Mouse (Mus musculus): Measurements from ENCODE around the gene T. TPM values are rescaled to one million over a fixed set of nuclear protein-coding genes. Genes with fewer than 3 reads are reported as not detected.

Gene T
- polyA plus RNA-seq, 1 experiment from 2014 or later: 0.45 TPM

- no peak for ATAC-seq
- H3K36me3 ChIP-seq: no peaks in the 10 kb centered on the region
- no peak overlapping the region for H3K4me3 ChIP-seq (replicated peaks)
- H3K4me1 ChIP-seq (replicated peaks): no peaks in the 10 kb centered on the region
- no peaks in the 10 kb centered on the region for H3K9me3 ChIP-seq
- 47% methylated on average over 3 of the region's 3 CpGs for WGBS
- H3K4me2 ChIP-seq (replicated peaks): no peak overlapping the region
- H3K27ac ChIP-seq: no peak overlapping the region
- H3K27me3 ChIP-seq (replicated peaks): peaks cover 5% of the 10 kb centered on the region; the same call in 1 of the 2 replicates
- no peak overlapping the region for H3K9ac ChIP-seq
Measured at GRCm38 (mm10) chr17:8444062-8444461, 9.8 kb downstream of the T start.

GRCm38 (mm10) chr17:8447676-8448192 is 13.5 kb downstream of the T start:
- WGBS: 24% methylated on average over 9 of the region's 9 CpGs
- no peak overlapping the region for H3K4me3 ChIP-seq (replicated peaks)
- no peaks in the 10 kb centered on the region for H3K9me3 ChIP-seq
- H3K9ac ChIP-seq: no peak overlapping the region
- no peaks in the 10 kb centered on the region; the same call in 1 of the 2 replicates for H3K27me3 ChIP-seq (replicated peaks)
- H3K4me2 ChIP-seq (replicated peaks): no peak overlapping the region
- H3K27ac ChIP-seq: no peak overlapping the region
- no peaks in the 10 kb centered on the region for H3K4me1 ChIP-seq (replicated peaks)
- H3K36me3 ChIP-seq: no peaks in the 10 kb centered on the region
- no peak for ATAC-seq

GRCm38 (mm10) chr17:8448324-8448723 is 14.1 kb downstream of the T start:
- Histone ChIP-seq H3K36me3 (no peaks in the 10 kb centered on the region), H3K4me2 (replicated peaks) (no peak overlapping the region), H3K9ac (no peak overlapping the region), H3K27ac (no peak overlapping the region), H3K4me3 (replicated peaks) (no peak overlapping the region), H3K9me3 (no peaks in the 10 kb centered on the region), H3K27me3 (replicated peaks) (no peaks in the 10 kb centered on the region; the same call in 1 of the 2 replicates), H3K4me1 (replicated peaks) (no peaks in the 10 kb centered on the region)
- no peak for ATAC-seq
- WGBS: 72% methylated on average over 3 of the region's 3 CpGs

GRCm38 (mm10) chr17:8455196-8455595 is 21.0 kb downstream of the T start:
- no peak overlapping the region for H3K9ac ChIP-seq
- no peak overlapping the region for H3K27ac ChIP-seq
- H3K4me2 ChIP-seq (replicated peaks): no peak overlapping the region
- H3K4me1 ChIP-seq (replicated peaks): no peaks in the 10 kb centered on the region
- no peaks in the 10 kb centered on the region for H3K36me3 ChIP-seq
- H3K9me3 ChIP-seq: no peaks in the 10 kb centered on the region
- H3K27me3 ChIP-seq (replicated peaks): peaks cover 2% of the 10 kb centered on the region; the same call in 1 of the 2 replicates
- 55% methylated on average over 6 of the region's 6 CpGs for WGBS
- no peak overlapping the region for H3K4me3 ChIP-seq (replicated peaks)
- ATAC-seq: no peak

GRCm38 (mm10) chr17:8455601-8456000 is 21.4 kb downstream of the T start:
- ATAC-seq: no peak
- 65% methylated on average over 7 of the region's 7 CpGs for WGBS
- H3K4me3 ChIP-seq (replicated peaks): no peak overlapping the region

GRCm38 (mm10) chr17:8456856-8457460 is 22.7 kb downstream of the T start:
- 45% methylated on average over 9 of the region's 9 CpGs for WGBS
- Histone ChIP-seq H3K4me1 (replicated peaks) (no peaks in the 10 kb centered on the region), H3K4me2 (replicated peaks) (no peak overlapping the region), H3K9me3 (no peaks in the 10 kb centered on the region), H3K36me3 (no peaks in the 10 kb centered on the region), H3K27ac (no peak overlapping the region), H3K27me3 (replicated peaks) (peaks cover 3% of the 10 kb centered on the region), H3K9ac (no peak overlapping the region), H3K4me3 (replicated peaks) (no peak overlapping the region)
- ATAC-seq: no peak

More at GRCm38 (mm10) chr17:8455601-8456000, 21.4 kb downstream of the T start:
- Histone ChIP-seq H3K4me2 (replicated peaks) (no peak overlapping the region), H3K9ac (no peak overlapping the region), H3K36me3 (no peaks in the 10 kb centered on the region), H3K4me1 (replicated peaks) (no peaks in the 10 kb centered on the region), H3K9me3 (no peaks in the 10 kb centered on the region), H3K27ac (no peak overlapping the region), H3K27me3 (replicated peaks) (peaks cover 3% of the 10 kb centered on the region; the same call in 1 of the 2 replicates)

GRCm38 (mm10) chr17:8461568-8461967 is 27.3 kb downstream of the T start:
- no peak for ATAC-seq
- no peaks in the 10 kb centered on the region for H3K36me3 ChIP-seq
- no peak overlapping the region for H3K4me3 ChIP-seq (replicated peaks)
- 7% methylated on average over 4 of the region's 4 CpGs for WGBS
- peaks cover 12% of the 10 kb centered on the region for H3K27me3 ChIP-seq (replicated peaks)
- no peak overlapping the region for H3K27ac ChIP-seq
- no peak overlapping the region for H3K9ac ChIP-seq
- no peak overlapping the region for H3K4me2 ChIP-seq (replicated peaks)
- no peaks in the 10 kb centered on the region for H3K9me3 ChIP-seq
- H3K4me1 ChIP-seq (replicated peaks): no peaks in the 10 kb centered on the region

- no peaks in the 10 kb centered on the region for H3K9me3 ChIP-seq
- 0 out of 2 replicates have a peak, but pooled peaks cover 2% of the 10 kb centered on the region for H3K4me1 ChIP-seq (replicated peaks)
- 23% methylated on average over 9 of the region's 9 CpGs for WGBS
- peak; percentile 56; the same call in 1 of the 2 replicates for ATAC-seq
- no peak overlapping the region for H3K4me3 ChIP-seq (replicated peaks)
- H3K27me3 ChIP-seq (replicated peaks): peaks cover 22% of the 10 kb centered on the region
- H3K36me3 ChIP-seq: no peaks in the 10 kb centered on the region
- H3K4me2 ChIP-seq (replicated peaks): no peak overlapping the region
- H3K9ac ChIP-seq: no peak overlapping the region
- H3K27ac ChIP-seq: no peak overlapping the region
Measured at GRCm38 (mm10) chr17:8463482-8464128, 29.4 kb downstream of the T start.

GRCm38 (mm10) chr17:8467771-8468170 is 33.5 kb downstream of the T start:
- Histone ChIP-seq H3K4me3 (replicated peaks) (no peak overlapping the region), H3K4me1 (replicated peaks) (0 out of 2 replicates have a peak, but pooled peaks cover 2% of the 10 kb centered on the region), H3K4me2 (replicated peaks) (no peak overlapping the region), H3K9ac (no peak overlapping the region), H3K27me3 (replicated peaks) (peaks cover 25% of the 10 kb centered on the region), H3K9me3 (no peaks in the 10 kb centered on the region), H3K36me3 (no peaks in the 10 kb centered on the region), H3K27ac (no peak overlapping the region)
- WGBS: 80% methylated on average over 3 of the region's 3 CpGs
- ATAC-seq: no peak

- 15% methylated on average over 19 of the region's 19 CpGs for WGBS
- Histone ChIP-seq H3K27ac (no peak overlapping the region), H3K4me2 (replicated peaks) (no peak overlapping the region), H3K36me3 (no peaks in the 10 kb centered on the region), H3K4me1 (replicated peaks) (0 out of 2 replicates have a peak, but pooled peaks cover 2% of the 10 kb centered on the region), H3K9me3 (no peaks in the 10 kb centered on the region), H3K9ac (no peak overlapping the region), H3K27me3 (replicated peaks) (peaks cover 25% of the 10 kb centered on the region), H3K4me3 (replicated peaks) (no peak overlapping the region)
- ATAC-seq: peak; percentile 67
Measured at GRCm38 (mm10) chr17:8468716-8469344, 34.6 kb downstream of the T start.

- no peak overlapping the region for H3K4me2 ChIP-seq (replicated peaks)
- WGBS: 77% methylated on average over 3 of the region's 3 CpGs
- no peaks in the 10 kb centered on the region for H3K36me3 ChIP-seq
- no peak overlapping the region for H3K27ac ChIP-seq
- no peak overlapping the region for H3K9ac ChIP-seq
- no peaks in the 10 kb centered on the region; the same call in 1 of the 2 replicates for H3K27me3 ChIP-seq (replicated peaks)
- H3K4me3 ChIP-seq (replicated peaks): no peak overlapping the region
- H3K4me1 ChIP-seq (replicated peaks): no peaks in the 10 kb centered on the region
- ATAC-seq: no peak
- no peaks in the 10 kb centered on the region for H3K9me3 ChIP-seq
Measured at GRCm38 (mm10) chr17:8478554-8478953, 44.3 kb downstream of the T start.

- 68% methylated on average over 9 of the region's 9 CpGs for WGBS
- Histone ChIP-seq H3K9me3 (no peaks in the 10 kb centered on the region), H3K36me3 (no peaks in the 10 kb centered on the region), H3K27ac (no peak overlapping the region), H3K9ac (no peak overlapping the region), H3K4me1 (replicated peaks) (no peaks in the 10 kb centered on the region), H3K4me3 (replicated peaks) (no peak overlapping the region), H3K4me2 (replicated peaks) (no peak overlapping the region), H3K27me3 (replicated peaks) (no peaks in the 10 kb centered on the region; the same call in 1 of the 2 replicates)
- ATAC-seq: no peak
Measured at GRCm38 (mm10) chr17:8479493-8480128, 45.4 kb downstream of the T start.
